Mouse (Mus musculus) adrenal gland, postnatal 36 days (tissue): ENCODE data around the gene Erv3. TPM values are rescaled to one million over a fixed set of nuclear protein-coding genes. Genes with fewer than 3 reads are reported as not detected.

ENCODE experiments used
- DNase-seq, 2 experiments: peaks; one replicate each; pipeline ENCODE4 v3.0.0; 2021; ENCODE audit warnings: mixed read lengths in 1 of 2
- long read RNA-seq, 2 experiments: library from polyadenylated mRNA; stranded (forward); transcript quantifications; one replicate each; pipeline ENCODE4 v2.0.0; 2021; ENCODE audit warnings: borderline sequencing depth in 2 of 2
- total RNA-seq, 2 experiments: library from RNA; stranded (reverse); gene quantifications; 2 replicates each; pipeline ENCODE4 v1.2.3; 2021

Erv3 gene
- total RNA-seq = not detected
- long read RNA-seq, experiment 1 = 0 reads
- long read RNA-seq, experiment 2 = 0 reads

- no peak for DNase-seq
Observed at GRCm38 (mm10) chr2:131859721-131860120, at the start of gene Erv3. Gene Erv3 (minus strand): TSS chr2:131859747.

- DNase-seq = no peak
Observed at GRCm38 (mm10) chr2:131908906-131909305, 49.4 kb upstream of the Erv3 start.

- no peak for DNase-seq
Observed at GRCm38 (mm10) chr2:131908351-131908861, 48.9 kb upstream of the Erv3 start.

- DNase-seq = no peak
Observed at GRCm38 (mm10) chr2:131907311-131907710, 47.8 kb upstream of the Erv3 start.

GRCm38 (mm10) chr2:131906846-131907245 lies 47.3 kb upstream of the Erv3 start:
- peak; percentile 67 to 77 for DNase-seq

GRCm38 (mm10) chr2:131906266-131906665 lies 46.7 kb upstream of the Erv3 start:
- DNase-seq = no peak

GRCm38 (mm10) chr2:131905776-131906175 lies 46.2 kb upstream of the Erv3 start:
- no peak for DNase-seq

GRCm38 (mm10) chr2:131905025-131905424 lies 45.5 kb upstream of the Erv3 start:
- no peak for DNase-seq

- no peak for DNase-seq
Observed at GRCm38 (mm10) chr2:131902867-131903266, 43.3 kb upstream of the Erv3 start.

GRCm38 (mm10) chr2:131902423-131902822 lies 42.9 kb upstream of the Erv3 start:
- no peak for DNase-seq

GRCm38 (mm10) chr2:131897336-131898109 lies 38.0 kb upstream of the Erv3 start:
- no peak for DNase-seq

- DNase-seq = no peak
Observed at GRCm38 (mm10) chr2:131896011-131896410, 36.5 kb upstream of the Erv3 start.

- no peak for DNase-seq
Observed at GRCm38 (mm10) chr2:131895106-131895505, 35.6 kb upstream of the Erv3 start.

GRCm38 (mm10) chr2:131892534-131892933 lies 33.0 kb upstream of the Erv3 start:
- no peak for DNase-seq

- no peak for DNase-seq
Observed at GRCm38 (mm10) chr2:131888233-131888632, 28.7 kb upstream of the Erv3 start.

- DNase-seq = no peak
Observed at GRCm38 (mm10) chr2:131886503-131887160, 27.1 kb upstream of the Erv3 start.

GRCm38 (mm10) chr2:131883136-131883535 lies 23.6 kb upstream of the Erv3 start:
- DNase-seq = no peak

- no peak for DNase-seq
Observed at GRCm38 (mm10) chr2:131881766-131882165, 22.2 kb upstream of the Erv3 start.

- no peak for DNase-seq
Observed at GRCm38 (mm10) chr2:131876551-131877265, 17.2 kb upstream of the Erv3 start.

GRCm38 (mm10) chr2:131873376-131873775 lies 13.8 kb upstream of the Erv3 start:
- peak; percentile 14 to 16 for DNase-seq

GRCm38 (mm10) chr2:131868983-131869382 lies 9.4 kb upstream of the Erv3 start:
- no peak for DNase-seq

GRCm38 (mm10) chr2:131866676-131867075 lies 7.1 kb upstream of the Erv3 start:
- DNase-seq = no peak
